Mouse (Mus musculus) C2C12 (cell line): ENCODE measurements around the gene Slc25a31.

Experiments
- CEBPB ChIP-seq: IDR thresholded peaks from one replicate; pipeline ENCODE4 v1.6.1; 2011; ENCODE audit warnings: low read depth, mild to moderate bottlenecking, control low read depth, moderate library complexity
- CTCF ChIP-seq: IDR thresholded peaks from one replicate; pipeline ENCODE4 v1.5.1; 2011; ENCODE audit not compliant: control insufficient read depth, insufficient read depth, insufficient read length
- MAX ChIP-seq: IDR thresholded peaks from one replicate; pipeline ENCODE4 v1.6.1; 2011; ENCODE audit warnings: mild to moderate bottlenecking, control low read depth
- MYOD1 ChIP-seq: IDR thresholded peaks from one replicate; pipeline ENCODE4 v1.6.1; 2011; ENCODE audit warnings: low read depth; ENCODE audit not compliant: control insufficient read depth, insufficient read length
- USF1 ChIP-seq: IDR thresholded peaks from one replicate; pipeline ENCODE4 v1.6.1; 2011; ENCODE audit warnings: low read depth, mild to moderate bottlenecking, control low read depth, moderate library complexity

DNA sequence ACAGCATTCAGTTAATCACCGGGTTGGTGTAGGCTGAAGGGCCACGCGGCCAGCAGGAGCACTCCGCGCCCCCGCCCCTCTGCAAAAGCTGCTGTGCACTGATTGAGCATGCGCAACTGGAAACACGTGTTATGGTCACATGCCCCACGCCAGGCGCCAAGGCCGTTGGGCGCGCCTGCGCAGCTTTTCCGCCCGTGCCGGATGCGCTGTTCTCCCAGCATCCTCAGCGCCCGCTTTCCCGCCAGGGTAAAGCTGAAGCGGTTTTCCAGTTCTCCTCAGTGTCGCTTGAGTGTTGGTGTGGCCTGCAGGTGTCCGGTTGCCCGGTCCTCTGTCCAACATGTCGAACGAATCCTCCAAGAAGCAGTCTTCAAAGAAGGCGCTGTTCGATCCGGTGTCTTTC is at the start of gene Slc25a31:
- TF ChIP-seq CTCF (no peak), MAX (no peak), MYOD1 (no peak), CEBPB (no peak), USF1 (no peak)
